Mouse (Mus musculus): ENCODE data around the gene Olfr827. TPM values are rescaled to one million over a fixed set of nuclear protein-coding genes. Genes with fewer than 3 reads are reported as not detected.

Gene Olfr827
- total and polyA plus RNA-seq, 2 experiments from 2014 or later = not detected

DNA sequence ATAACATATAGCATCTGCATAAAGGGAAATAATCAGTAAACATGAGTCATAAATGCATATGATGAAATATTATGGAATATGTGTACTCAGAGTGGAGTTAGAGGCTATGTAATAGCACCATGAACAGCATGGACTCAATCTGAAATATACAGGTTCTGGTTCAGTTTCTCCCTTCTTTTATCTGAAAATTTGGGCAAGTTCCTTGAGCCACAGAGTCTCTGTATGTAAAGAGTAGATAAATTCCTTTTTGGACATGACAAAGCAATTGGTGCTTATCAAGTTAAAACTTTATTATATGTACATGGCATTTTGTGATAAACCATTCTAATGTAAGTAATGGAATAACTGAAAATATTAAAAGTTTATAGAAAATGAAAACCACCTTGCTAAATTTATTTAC is 49.0 kb downstream of the Olfr827 start:
- no peak overlapping the region for H3K4me3 ChIP-seq (ENCODE audit: low read depth, low read length)
- no peaks in the 10 kb centered on the region for H3K36me3 ChIP-seq (ENCODE audit: insufficient read depth, low read length)
- H3K9me3 ChIP-seq (ENCODE audit: low read length) = no peaks in the 10 kb centered on the region
- DNase-seq (ENCODE audit: low spot score) (no peak), ATAC-seq (ENCODE audit: low FRiP score) (no peak)
- H3K27me3 ChIP-seq (ENCODE audit: insufficient read depth, low read length) = no peaks in the 10 kb centered on the region
- TF ChIP-seq CTCF (IDR thresholded peaks at IDR 0.05) = no peak
- no peaks in the 10 kb centered on the region for H3K4me1 ChIP-seq (ENCODE audit: insufficient read depth, low read length)
- H3K4me2 ChIP-seq (ENCODE audit: low read depth, low read length, poor library complexity, severe bottlenecking) = no peak overlapping the region
- no peak overlapping the region for H3K9ac ChIP-seq (replicated peaks; ENCODE audit: low read length, poor library complexity, severe bottlenecking)
- H3K27ac ChIP-seq (ENCODE audit: low read depth, low read length) = no peak overlapping the region

Other genes with a start within 250 kb of the Olfr827 start
- gene Olfr819, start 247.1 kb downstream of the Olfr827 start, total RNA-seq (2014; rRNA removed) = not detected in 2 replicates
- not detected in 2 replicates for gene Olfr819, start 247.1 kb downstream of the Olfr827 start, polyA plus RNA-seq (2015; fragmentation: Nextera tagmentation; extraction: Ambion mirVana)
- not detected in 2 replicates for gene Olfr247, start 238.3 kb downstream of the Olfr827 start, total RNA-seq (2014; rRNA removed)
- not detected in 2 replicates for gene Olfr247, start 238.3 kb downstream of the Olfr827 start, polyA plus RNA-seq (2015; fragmentation: Nextera tagmentation; extraction: Ambion mirVana)
- gene Gm10310, start 229.3 kb downstream of the Olfr827 start, total RNA-seq (2014; rRNA removed) = not detected in 2 replicates
- gene Gm10310, start 229.3 kb downstream of the Olfr827 start, polyA plus RNA-seq (2015; fragmentation: Nextera tagmentation; extraction: Ambion mirVana) = not detected in 2 replicates
- gene Olfr820, start 201.8 kb downstream of the Olfr827 start, total RNA-seq (2014; rRNA removed) = not detected in 2 replicates
- not detected in 2 replicates for gene Olfr820, start 201.8 kb downstream of the Olfr827 start, polyA plus RNA-seq (2015; fragmentation: Nextera tagmentation; extraction: Ambion mirVana)
- gene Olfr821, start 184.1 kb downstream of the Olfr827 start, total RNA-seq (2014; rRNA removed) = not detected in 2 replicates
- not detected in 2 replicates for gene Olfr821, start 184.1 kb downstream of the Olfr827 start, polyA plus RNA-seq (2015; fragmentation: Nextera tagmentation; extraction: Ambion mirVana)
- gene Olfr822, start 143.2 kb downstream of the Olfr827 start, total RNA-seq (2014; rRNA removed) = not detected in 2 replicates
- not detected in 2 replicates for gene Olfr822, start 143.2 kb downstream of the Olfr827 start, polyA plus RNA-seq (2015; fragmentation: Nextera tagmentation; extraction: Ambion mirVana)
- gene Olfr823, start 99.0 kb downstream of the Olfr827 start, total RNA-seq (2014; rRNA removed) = not detected in 2 replicates
- gene Olfr823, start 99.0 kb downstream of the Olfr827 start, polyA plus RNA-seq (2015; fragmentation: Nextera tagmentation; extraction: Ambion mirVana) = not detected in 2 replicates
- gene Olfr824, start 84.4 kb downstream of the Olfr827 start, total RNA-seq (2014; rRNA removed) = not detected in 2 replicates
- not detected in 2 replicates for gene Olfr824, start 84.4 kb downstream of the Olfr827 start, polyA plus RNA-seq (2015; fragmentation: Nextera tagmentation; extraction: Ambion mirVana)
- not detected in 2 replicates for gene Olfr825, start 47.6 kb downstream of the Olfr827 start, total RNA-seq (2014; rRNA removed)
- not detected in 2 replicates for gene Olfr825, start 47.6 kb downstream of the Olfr827 start, polyA plus RNA-seq (2015; fragmentation: Nextera tagmentation; extraction: Ambion mirVana)
- gene Olfr826, start 30.2 kb downstream of the Olfr827 start, total RNA-seq (2014; rRNA removed) = not detected in 2 replicates
- not detected in 2 replicates for gene Olfr826, start 30.2 kb downstream of the Olfr827 start, polyA plus RNA-seq (2015; fragmentation: Nextera tagmentation; extraction: Ambion mirVana)
- gene Neurod4, start 65.8 kb upstream of the Olfr827 start, total RNA-seq (2014; rRNA removed) = 0.47 and 0.77 TPM in 2 replicates
- 0.12 and 0.52 TPM in 2 replicates for gene Neurod4, start 65.8 kb upstream of the Olfr827 start, polyA plus RNA-seq (2015; fragmentation: Nextera tagmentation; extraction: Ambion mirVana)
- not detected in 2 replicates for gene Tespa1, start 108.5 kb upstream of the Olfr827 start, total RNA-seq (2014; rRNA removed)
- gene Tespa1, start 108.5 kb upstream of the Olfr827 start, polyA plus RNA-seq (2015; fragmentation: Nextera tagmentation; extraction: Ambion mirVana) = not detected in 2 replicates
- 0.05 and 0.28 TPM in 2 replicates for gene Vmn2r84, start 179.9 kb upstream of the Olfr827 start, total RNA-seq (2014; rRNA removed)
- 0.02 TPM in 1 of 2 replicates, not detected in the other for gene Vmn2r84, start 179.9 kb upstream of the Olfr827 start, polyA plus RNA-seq (2015; fragmentation: Nextera tagmentation; extraction: Ambion mirVana)
- 0.16 and 0.47 TPM in 2 replicates for gene Vmn2r85, start 215.3 kb upstream of the Olfr827 start, total RNA-seq (2014; rRNA removed)
- gene Vmn2r85, start 215.3 kb upstream of the Olfr827 start, polyA plus RNA-seq (2015; fragmentation: Nextera tagmentation; extraction: Ambion mirVana) = 0.02 and 0.04 TPM in 2 replicates
- 0.09 and 0.33 TPM in 2 replicates for gene Vmn2r86, start 241.6 kb upstream of the Olfr827 start, total RNA-seq (2014; rRNA removed)
- 0.04 TPM in 1 of 2 replicates, not detected in the other for gene Vmn2r86, start 241.6 kb upstream of the Olfr827 start, polyA plus RNA-seq (2015; fragmentation: Nextera tagmentation; extraction: Ambion mirVana)